Mouse (Mus musculus) thymus, postnatal 25 days (tissue): ENCODE data around the gene Dlg2.

Source experiments
- DNase-seq: peaks from one replicate; pipeline ENCODE4 v3.0.0; 2022

Dlg2 gene

GRCm38 (mm10) chr7:92234476-92235202 lies 1758.2 kb downstream of the Dlg2 start:
- DNase-seq, result no peak

- DNase-seq, result no peak
These were observed 1759.1 kb downstream of the Dlg2 start for GRCm38 (mm10) chr7:92235541-92236031.

- DNase-seq, result no peak
These were observed 1764.4 kb downstream of the Dlg2 start for GRCm38 (mm10) chr7:92240908-92241307.

- no peak for DNase-seq
These were observed 1771.1 kb downstream of the Dlg2 start for GRCm38 (mm10) chr7:92247594-92247993.

GRCm38 (mm10) chr7:92248619-92249018 lies 1772.1 kb downstream of the Dlg2 start:
- DNase-seq, result no peak

GRCm38 (mm10) chr7:92258148-92258547 lies 1781.7 kb downstream of the Dlg2 start:
- no peak for DNase-seq

GRCm38 (mm10) chr7:92258701-92259100 lies 1782.2 kb downstream of the Dlg2 start:
- no peak for DNase-seq

GRCm38 (mm10) chr7:92264325-92264724 lies 1787.9 kb downstream of the Dlg2 start:
- no peak for DNase-seq

GRCm38 (mm10) chr7:92264964-92265363 lies 1788.5 kb downstream of the Dlg2 start:
- no peak for DNase-seq

GRCm38 (mm10) chr7:92275353-92275752 lies 1798.9 kb downstream of the Dlg2 start:
- DNase-seq, result no peak

- no peak for DNase-seq
These were observed 1801.2 kb downstream of the Dlg2 start for GRCm38 (mm10) chr7:92277629-92278028.

- no peak for DNase-seq
These were observed 1804.5 kb downstream of the Dlg2 start for GRCm38 (mm10) chr7:92280925-92281324.

GRCm38 (mm10) chr7:92287058-92287457 lies 1810.6 kb downstream of the Dlg2 start:
- DNase-seq, result no peak

GRCm38 (mm10) chr7:92288814-92289213 lies 1812.3 kb downstream of the Dlg2 start:
- DNase-seq, result no peak

- DNase-seq, result no peak
These were observed 1816.5 kb downstream of the Dlg2 start for GRCm38 (mm10) chr7:92292918-92293518.

GRCm38 (mm10) chr7:92301046-92301445 lies 1824.6 kb downstream of the Dlg2 start:
- DNase-seq, result no peak

- DNase-seq, result no peak
These were observed 1831.2 kb downstream of the Dlg2 start for GRCm38 (mm10) chr7:92307634-92308033.

GRCm38 (mm10) chr7:92308168-92308567 lies 1831.7 kb downstream of the Dlg2 start:
- no peak for DNase-seq

GRCm38 (mm10) chr7:92316389-92316788 lies 1839.9 kb downstream of the Dlg2 start:
- no peak for DNase-seq

GRCm38 (mm10) chr7:92319469-92319868 lies 1843.0 kb downstream of the Dlg2 start:
- DNase-seq, result no peak

GRCm38 (mm10) chr7:92320181-92320580 lies 1843.7 kb downstream of the Dlg2 start:
- DNase-seq, result no peak

GRCm38 (mm10) chr7:92321786-92322185 lies 1845.3 kb downstream of the Dlg2 start:
- DNase-seq, result no peak

- DNase-seq, result no peak
These were observed 1846.0 kb downstream of the Dlg2 start for GRCm38 (mm10) chr7:92322342-92323069.

GRCm38 (mm10) chr7:92323710-92324109 lies 1847.2 kb downstream of the Dlg2 start:
- DNase-seq, result no peak
